Mouse (Mus musculus): ENCODE data around the gene Olfr223.

DNA sequence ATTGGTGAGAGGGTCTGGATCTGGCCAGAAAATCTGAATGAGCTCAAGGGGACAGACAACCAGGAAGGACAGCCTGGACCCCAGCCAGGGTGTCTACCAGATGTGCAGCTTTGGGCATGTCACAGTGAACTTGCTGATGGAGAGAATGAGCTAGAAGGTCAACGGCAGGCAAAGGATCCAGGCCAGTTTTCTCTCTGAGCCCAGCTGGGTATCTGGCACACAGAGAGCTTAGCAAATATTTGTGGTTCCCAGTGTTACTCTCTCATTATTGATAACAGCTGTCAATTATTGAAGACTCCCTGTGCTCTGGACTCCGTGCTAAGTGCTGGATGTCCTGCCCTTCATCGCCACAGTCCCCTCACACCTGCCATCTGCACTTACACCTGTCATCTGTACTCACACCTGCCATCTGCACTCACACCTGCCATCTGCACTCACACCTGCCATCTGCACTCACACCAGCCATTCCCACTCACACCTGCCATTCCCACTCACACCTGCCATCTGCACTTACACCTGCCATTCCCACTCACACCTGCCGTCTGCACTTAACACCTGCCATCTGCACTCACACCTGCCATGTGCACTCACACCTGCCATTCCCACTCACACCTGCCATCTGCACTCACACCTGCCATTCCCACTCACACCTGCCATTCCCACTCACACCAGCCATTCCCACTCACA, 47.0 kb upstream of the Olfr223 start:
- TF ChIP-seq POLR2A (IDR thresholded peaks at IDR 0.05; ENCODE audit: extremely low read depth, insufficient read depth, low read length) (no peak), CTCF (IDR thresholded peaks at IDR 0.05; ENCODE audit: extremely low read depth, insufficient read depth, low read length) (no peak)

Data from cortical plate, adult 2 months (tissue).